Mouse (Mus musculus) activated CD4-positive, CD25-positive, alpha-beta regulatory T cell, adult 4 months (primary cell): Measurements from ENCODE around the gene Baiap3. TPM values are rescaled to one million over a fixed set of nuclear protein-coding genes. Genes with fewer than 3 reads are reported as not detected.

Experiments used
- ATAC-seq: one replicate; pipeline ENCODE4 v1.8.0; 2017
- polyA plus RNA-seq, 2 experiments: library from polyadenylated mRNA; unstranded; fragments of 100-300 nt; shearing (Covaris generic); gene quantifications; one replicate each; pipeline ENCODE4 v1.2.1; 2017

Baiap3 gene
- polyA plus RNA-seq, result 1 to 10 TPM; 1.4 to 8.5 TPM

DNA sequence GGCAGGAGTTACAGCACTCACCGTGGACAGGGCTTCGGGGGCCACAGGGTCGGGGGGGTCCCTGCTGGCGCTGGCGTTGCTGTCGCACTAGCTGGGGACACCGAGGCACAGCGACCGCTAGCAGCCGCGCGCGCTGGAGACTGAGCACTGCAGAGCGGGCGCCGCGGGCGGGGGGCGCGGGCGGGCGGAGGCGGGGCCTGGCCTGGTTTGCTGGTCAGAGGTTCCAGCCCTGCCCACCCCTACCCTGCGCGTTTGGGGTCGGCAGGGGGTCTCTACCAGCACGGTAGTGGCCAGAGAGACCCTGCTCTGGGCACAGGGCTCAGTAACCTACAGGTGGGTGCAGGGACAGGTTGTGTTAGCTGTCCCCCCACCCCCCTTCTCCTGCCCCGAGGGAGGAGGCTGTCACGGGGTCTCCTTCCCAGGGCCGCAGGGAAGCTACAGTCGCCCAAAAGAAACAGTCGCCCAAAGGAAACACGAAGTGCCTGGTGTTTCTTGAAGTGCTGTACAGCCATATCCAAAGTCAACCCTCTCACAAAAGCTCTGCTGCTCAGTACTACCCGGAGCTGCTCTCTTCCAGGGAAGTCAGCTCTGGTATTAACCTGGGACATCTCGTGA is at the start of gene Baiap3:
Gene Baiap3, minus strand, starts transcription at position 225 of the 615 bp plus-strand sequence.
- no peak for ATAC-seq

DNA sequence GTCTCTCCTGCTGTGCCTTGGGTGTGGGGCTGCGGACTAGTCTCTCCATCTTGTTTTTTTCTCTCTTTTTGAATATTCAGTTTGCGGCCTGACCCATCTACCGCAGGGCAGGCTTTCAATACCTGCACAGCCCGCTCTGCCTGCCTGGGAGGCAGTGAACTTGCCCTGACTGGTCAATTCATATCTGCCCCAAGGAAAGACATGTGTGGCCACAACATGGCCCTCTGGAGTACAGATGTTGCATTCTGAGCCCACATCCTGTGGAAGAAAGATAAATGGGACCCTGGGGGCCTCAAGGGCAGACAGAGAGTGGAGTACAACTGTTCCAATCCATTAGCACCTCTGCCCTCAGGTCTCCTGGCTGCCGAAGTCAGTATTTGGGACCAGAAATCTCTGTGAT is 41.9 kb upstream of the Baiap3 start, which contains the start of gene Prss34:
Gene Prss34, plus strand, starts transcription at position 301 of the 400 bp plus-strand sequence.
- no peak for ATAC-seq

DNA sequence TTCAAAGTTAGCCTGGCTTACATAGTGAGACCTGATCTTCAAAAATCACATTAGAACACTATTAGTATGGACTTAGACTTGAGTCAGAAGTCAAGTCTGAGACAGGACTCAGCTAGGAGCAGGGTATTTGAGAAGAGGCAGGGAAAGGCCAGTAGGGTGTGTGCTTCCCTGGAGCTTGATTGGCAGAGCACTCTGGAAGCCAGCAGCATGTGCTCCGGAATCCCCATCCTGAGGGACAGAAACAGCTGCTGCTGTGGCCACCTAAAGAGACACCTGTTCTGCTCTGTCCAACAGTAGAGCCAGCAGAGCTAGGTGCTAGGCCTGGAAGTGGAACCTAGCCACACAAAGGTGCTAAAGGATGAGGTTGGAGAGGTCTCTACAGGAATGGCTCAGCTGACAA is 37.9 kb upstream of the Baiap3 start:
- no peak for ATAC-seq

DNA sequence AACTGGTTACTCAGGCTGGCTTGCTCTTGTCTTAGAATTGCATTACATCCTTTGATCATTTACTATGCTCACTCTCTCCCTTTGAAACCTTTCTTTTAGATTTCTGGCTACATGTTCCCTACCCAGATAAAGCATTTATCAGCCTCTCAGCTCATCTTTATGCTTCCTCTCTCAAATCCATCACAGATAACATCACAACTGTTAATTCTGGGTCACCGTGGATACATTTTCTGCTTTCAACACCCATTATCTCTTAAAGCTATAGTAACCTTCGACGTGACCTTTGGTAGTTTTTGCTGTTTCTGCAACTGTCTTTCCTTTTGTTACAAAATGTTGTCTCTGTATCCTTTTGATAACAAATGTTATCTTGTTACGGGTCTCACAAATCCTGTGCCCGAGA is 37.3 kb upstream of the Baiap3 start:
- ATAC-seq, result no peak

DNA sequence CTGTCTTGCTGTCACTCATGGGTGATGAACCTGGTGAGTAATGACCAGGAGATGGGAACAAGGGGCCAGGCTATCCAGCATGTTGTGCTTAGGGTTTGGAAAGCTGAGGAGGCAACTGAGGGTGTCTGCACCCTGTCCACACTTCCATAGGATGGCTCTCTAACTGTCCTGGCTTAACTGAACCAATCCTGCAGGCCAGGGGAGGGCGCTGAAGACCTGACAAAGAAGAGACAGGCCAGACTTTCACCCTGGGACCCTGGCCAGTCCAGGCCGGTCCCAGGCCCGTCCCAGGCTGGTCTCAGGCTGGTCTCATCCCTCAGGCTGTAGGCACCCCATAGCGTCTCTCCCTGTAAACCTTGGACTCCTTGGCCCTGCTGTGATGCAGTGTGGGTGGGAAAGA is 34.2 kb upstream of the Baiap3 start:
- no peak for ATAC-seq

DNA sequence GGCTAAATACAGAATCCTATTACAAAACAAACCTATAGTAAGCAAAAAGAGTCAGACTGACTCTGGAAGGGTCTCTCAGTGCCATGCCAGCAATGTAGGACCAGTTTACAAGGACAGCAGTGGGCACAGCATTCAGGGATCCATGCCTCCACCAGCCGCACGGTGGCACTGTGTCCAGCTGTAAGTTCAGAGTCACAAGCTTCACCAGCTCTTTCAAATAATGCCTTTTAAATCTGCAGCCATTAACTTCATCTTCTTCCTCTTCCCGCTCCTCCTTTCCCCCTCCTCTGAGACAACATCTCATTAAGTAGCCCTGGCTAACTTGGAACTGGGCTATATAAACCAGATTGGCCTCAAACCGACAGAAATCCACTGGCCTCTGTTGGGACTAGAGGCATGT is 32.7 kb upstream of the Baiap3 start:
- ATAC-seq, result no peak

DNA sequence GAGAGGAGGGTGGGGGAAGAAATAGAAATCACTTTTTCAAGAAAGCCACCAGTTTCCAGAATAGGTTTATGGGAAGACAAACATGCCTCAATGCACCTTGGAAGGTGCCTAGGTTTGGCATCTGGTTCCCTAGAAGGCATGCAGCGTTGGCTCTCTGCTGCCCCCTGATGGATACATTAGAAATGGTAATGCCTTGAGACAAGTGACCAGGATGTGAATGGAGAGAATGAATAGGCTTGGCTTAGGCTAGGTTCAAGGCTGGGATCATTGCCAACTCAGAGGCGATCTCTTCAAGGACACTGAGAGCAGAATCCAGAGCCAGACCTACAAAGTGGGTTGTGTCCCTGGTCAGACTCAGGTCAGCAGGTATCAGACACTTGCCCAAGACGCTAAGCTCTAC is 28.9 kb upstream of the Baiap3 start:
- no peak for ATAC-seq

DNA sequence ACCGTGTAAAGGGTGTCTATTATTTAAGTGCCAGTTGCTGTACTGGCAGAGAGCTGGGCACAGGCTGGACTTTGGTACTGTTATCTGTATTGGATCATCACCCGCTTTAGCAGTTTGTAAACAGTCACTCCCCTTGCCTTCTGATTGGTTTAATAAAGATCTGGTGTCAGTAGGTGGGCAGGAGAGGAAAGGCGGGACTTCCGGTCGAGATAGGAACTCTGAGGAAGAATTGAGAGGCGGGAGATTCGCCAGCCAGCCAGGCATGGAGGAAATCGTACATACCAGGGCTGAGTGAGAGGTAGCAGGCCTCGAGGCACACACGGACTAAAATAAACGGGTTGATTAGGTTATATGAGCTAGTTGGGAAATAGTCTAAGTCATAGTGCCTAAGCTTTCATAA is 26.0 kb upstream of the Baiap3 start:
- ATAC-seq, result no peak

DNA sequence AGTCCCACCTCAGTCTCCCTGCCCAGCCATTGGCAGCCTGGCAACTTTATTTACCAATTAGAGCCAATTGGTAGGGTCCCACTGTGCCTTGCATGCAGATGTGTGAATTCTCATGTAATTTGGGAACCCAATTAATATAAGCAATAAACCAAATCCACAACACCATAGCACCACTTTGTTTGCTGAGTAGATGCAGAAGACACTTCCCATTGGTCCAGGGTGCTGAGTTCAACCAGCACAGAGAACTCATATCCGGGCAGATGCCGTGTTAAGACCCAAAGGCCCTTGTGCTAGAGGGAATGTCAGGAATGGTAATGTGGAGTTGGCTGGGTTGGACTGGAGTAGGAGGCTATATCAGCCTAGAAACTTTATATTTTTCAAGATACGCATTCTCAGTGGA is 19.7 kb upstream of the Baiap3 start:
- ATAC-seq, result no peak

DNA sequence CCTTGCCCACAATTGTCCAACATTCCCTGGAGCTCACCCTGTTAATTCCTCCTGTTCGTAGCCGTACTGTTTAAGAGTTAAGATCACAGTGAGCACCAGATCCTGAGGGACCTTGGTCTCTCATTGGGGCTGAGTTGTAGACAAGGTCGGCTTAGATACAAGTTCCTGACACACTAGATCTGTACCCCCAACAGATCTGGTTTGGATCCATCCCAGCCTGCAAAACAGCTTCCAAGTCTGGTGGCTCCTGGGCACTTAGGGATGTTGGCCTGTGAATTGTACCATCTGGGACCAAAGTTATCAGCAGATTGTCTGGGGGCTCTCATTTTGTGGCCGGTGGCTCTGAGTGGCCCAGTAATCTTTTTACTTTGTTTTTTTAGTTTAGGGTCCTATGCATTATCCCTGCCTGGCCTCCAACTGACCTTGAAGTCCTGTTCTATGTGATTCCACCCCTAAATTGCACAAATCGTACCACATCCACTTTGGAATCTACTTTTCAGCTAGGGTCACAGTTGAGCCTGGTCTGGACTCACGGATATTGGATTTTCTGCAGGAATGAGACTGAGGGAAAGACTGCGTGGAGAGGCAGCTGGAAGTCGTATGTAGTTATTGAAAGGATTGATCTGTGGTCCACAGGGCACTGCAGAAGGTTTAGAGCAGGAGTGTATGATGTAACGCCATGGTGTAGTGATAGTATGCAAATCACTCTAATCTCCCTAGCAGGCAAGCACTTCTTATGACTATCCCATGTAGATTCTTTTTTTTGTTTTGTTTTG is 18.6 kb upstream of the Baiap3 start, which contains the start of gene Ube2i:
Gene Ube2i, minus strand, starts transcription at position 52 of the 776 bp plus-strand sequence.
- no peak for ATAC-seq

DNA sequence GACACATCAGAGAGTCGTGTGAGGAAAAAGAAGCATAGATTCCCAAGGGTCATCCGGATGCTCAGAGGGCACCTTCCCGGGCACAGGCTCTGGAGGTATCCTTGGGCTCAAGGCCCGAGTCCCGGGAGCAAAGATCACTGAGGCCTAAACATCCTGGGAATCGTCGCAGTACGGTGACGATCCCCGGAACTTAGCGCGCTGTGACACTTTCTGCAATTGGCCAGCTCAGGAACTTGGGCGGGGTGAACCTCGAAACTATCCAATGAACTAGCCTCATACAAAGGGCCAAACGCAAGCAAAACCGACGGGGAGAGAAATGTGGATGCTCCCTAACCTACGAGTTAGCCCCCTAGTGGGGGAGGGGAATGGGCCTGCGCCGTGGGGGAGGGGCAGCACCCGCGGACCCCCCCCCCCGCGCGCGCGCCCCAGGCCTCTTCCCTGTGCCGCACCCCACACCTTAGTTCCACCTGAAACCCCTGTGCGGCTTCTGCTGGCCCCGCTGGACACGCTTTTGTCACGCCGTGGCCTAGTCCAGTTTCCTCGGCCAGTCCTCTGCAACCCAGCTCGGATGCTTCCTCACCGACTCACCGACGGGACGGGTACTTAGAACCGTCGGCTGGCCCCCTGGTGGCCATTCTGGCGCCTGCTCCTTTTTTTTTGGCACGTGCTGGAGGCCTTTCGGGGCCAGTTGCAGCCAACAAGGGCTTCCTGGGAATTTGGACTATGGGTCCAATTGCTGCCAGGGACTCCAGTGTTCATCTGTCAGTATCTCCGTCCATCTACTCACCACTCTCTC is 17.7 kb upstream of the Baiap3 start:
- peak; percentile 61 for ATAC-seq

DNA sequence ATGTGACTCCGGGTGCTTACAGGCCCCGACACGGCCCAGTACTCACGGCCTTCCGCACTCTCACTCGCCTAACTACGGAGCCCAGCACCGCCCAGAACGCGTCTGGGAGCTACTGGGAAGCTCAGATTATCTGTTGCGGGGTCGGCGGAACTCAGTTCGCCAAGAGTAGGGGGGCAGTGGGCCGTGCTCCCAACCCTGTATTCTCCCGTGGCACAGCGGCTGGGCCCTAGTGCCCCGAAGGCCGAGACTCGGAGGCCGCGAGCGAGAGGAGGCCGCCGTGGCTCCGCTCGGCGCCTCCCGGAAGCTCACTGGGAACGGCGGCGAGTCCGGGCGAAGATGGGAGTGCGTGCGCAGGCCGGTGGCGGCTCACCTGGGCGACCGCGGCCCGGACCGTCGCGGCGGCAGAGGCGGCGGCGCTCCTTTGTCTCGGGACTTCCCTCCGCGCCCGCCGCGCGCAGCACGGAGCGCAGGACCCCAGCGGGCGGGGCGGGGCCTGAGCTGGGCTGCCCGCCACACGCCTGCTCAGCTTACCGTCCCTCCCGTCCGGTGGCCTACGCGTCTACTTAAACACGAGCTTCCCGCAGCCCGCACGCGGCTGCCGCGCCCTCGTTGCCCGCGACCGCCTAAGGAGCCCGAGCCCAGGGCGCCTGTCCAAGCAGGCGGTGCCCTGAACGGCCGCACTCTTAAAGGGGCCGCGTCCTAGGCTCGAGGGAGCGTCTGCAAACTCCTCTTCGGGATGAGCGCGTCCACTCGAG is 17.0 kb upstream of the Baiap3 start:
- peak; percentile 78 for ATAC-seq

DNA sequence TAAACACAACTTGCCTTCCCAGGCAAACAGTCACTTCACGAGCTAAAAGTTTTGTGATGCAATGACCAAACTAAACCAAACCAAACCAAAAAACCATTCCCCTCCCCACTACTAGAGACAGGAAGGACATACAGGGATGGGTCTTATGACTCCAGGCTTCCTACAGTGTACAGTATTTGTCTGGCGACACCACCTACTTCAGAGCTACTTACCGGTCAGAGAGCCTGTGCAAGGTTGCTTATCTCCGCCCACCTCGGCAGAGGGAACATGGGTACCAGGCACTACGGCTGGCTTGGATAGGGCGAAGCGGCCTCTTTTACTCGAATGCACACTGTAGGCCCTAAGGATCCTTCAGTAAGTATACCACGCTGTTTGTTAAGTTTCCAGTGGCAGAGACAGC is 16.2 kb upstream of the Baiap3 start:
- no peak for ATAC-seq

DNA sequence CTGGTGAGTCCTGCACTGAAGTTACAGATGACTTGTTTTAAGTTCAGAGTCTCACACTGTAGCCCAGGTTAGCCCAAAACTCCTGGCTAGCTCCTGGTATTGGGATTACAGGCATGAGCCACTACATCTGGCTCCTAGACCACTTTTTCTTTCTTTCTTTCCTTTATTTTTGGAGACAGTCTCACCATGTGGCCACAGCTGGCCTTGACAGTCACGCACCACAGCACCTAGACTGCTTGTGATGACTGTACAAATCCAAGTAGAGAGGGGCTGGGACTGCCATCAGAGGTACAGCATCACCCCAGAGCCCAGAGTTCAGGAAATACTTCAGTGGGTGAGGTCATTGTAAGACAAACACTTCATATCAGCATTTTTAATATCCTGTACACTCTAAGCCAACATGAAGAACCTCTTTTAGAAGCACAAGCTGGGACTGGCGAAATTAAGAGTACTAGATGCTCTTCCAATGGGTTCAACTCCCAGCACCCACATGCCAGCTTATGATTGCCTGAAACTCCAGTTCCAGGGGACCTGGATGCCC is 14.7 kb upstream of the Baiap3 start:
- ATAC-seq, result no peak

DNA sequence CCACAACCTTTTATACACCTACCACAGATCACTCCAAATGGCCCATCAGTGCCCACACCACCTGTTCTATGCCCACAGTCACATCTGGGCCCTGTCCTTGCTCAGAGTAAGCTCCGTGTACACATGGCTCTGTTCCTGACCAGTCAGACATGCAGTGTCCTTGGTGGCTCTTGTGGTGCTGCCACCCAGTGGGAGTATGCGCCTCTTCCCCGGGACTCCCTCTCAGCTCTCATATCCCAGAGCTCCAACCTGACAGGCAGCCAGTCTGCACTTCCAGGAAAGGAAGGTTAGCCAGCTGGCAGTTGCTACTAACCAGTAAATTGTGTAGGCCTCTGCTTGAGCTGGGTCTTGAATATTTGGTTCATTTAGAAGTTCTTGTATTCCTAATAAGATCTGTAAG is 8.3 kb upstream of the Baiap3 start:
- no peak for ATAC-seq

DNA sequence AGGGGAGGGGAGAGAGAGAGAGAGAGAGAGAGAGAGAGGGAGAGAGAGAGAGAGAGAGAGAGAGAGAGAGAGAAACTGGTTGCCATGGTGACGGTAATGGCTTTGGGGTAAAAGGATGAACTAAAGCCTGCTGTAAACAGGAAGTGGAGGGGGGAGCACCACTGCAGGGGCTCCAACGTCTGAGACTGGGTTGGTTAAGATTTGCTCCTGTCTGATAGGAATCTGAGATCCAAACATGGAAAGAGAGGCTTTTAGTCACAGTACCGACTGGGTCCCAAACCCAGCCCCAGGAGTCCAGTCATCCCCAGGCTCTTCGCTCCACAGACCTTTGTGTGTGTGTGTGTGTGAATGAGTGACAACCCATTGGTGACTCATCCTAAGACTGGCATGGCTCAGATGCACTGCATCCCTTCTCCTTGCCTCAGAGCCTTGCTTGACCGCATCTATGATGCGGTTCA is 1.7 kb upstream of the Baiap3 start:
- ATAC-seq, result peak; percentile 60

DNA sequence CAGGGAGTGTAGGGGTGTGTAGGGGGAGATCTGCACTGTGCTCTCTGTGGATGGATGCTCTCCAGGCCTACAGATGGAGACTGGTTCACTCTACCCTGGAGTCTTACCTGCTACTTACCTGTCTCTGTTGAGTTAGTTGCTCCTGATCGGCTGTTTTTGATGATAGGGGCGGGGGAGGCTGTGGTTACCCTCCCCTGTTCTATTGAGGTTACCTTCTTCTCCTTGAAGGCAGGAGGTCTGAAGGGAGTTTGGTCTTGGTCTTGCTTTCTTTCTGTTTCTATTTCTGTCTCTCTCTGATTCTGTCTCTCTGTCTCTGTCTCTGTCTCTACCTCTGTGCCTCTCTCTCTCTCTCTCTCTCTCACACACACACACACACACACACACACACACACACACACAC is 1.1 kb downstream of the Baiap3 start:
- peak; percentile 53 for ATAC-seq

DNA sequence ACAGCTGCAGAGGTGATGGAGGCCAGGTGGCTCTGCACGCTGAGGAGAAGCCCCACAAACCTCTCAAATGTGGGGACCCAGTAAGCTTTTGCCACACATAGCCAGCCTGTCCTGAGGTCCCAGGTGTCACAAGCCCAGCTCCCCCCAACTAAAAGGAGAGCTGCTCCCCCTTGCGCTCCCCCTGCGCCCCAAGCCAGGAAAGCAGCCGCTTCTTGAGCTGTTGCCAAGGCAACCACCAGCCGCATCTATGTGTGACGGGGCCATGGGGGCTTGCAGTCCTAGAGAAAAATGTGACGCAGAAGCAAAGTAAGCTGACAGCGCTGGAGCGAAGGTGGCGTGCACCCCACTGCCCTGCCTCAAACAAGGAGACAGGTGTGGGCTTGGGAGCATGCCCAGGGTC is 2.4 kb downstream of the Baiap3 start:
- no peak for ATAC-seq

DNA sequence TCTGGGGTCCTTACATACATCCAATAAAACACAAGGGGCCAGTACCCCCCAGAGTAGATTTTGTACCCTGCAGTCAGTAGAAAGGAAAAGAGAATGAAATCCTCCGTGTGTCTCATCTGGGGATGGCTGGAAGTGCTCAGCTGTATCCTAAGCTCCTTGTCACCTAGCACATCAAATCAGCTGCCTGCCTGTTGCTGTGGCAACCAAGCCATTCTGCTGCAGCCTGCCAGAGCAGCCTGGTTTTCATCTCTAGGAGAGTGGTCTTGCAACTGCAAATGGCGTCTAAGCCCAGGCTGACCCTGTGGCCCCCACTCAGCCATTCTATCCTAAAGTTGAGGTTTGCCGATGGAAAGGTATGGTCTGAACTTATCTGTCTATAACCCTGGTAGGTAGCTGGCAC is 3.5 kb downstream of the Baiap3 start:
- ATAC-seq, result no peak

DNA sequence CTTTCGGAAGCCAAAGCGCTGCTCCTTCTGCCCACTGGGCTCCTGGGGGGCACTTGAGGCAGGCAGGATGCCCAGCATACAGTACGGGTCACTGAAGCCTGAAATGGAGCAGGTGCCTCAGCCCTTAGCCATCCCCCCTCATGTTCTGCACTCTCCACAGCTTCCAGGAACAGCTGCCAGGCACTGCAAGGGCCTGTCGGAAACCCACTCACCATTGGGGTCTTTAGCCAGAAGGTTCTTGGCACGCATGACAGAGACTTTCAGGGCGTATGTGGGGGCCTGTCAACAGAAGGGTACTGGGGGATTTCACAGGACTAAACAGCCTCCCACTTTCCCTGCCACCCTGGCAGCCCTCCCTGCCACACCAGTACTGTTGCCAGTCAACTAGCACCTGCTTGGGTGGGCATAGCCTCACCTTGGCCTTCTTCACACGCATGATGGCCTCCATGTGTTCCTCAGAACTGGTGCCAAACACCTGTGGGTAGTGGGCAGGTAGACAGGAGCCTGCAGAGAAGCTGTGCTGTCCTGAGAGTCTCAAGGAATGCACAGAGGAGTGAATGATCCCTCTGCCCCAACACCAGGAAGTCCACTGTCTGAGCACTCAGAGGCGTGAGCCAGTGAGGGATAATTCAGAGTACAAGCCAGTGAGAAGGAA is 5.9 kb downstream of the Baiap3 start:
- ATAC-seq, result no peak

DNA sequence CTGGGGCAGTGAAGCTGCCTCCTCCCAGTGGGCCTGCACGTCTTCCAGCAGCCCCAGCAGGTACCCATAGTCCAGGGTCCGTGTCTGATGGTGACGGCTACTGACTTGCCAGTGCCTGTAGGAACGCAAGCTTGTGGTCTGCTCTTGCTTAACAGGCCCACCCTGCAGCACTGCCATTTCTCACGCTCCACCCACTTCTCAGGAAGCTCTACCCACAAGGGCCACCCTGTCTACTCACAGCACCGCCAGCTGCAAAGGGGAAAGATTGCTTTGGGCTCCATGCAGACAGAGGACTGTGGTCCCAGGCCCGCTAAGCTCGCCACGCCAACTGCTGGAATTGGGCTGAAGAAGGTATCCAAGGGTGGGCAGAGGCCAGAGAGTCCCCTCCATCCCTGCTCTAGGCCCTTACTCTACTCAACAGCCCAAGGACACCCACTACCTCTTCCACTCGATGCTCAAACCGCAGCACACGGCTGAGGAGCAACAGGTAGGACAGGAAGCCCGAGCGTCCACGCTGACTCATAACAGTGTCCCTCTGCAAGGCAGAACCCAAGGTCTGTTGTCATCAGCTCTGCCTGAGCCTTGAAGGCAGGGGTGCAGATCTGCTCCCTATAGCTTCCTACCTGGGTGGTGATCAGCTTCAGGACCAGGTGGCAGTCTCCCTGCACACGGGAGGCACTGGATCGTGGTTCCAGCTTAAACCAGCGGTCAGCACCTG is 8.0 kb downstream of the Baiap3 start:
- no peak for ATAC-seq
